In genomic region chr6:131466838-131467237, GRCm38 (mm10) we compare ENCODE assay signal across 11 mouse cellular contexts. TPM values are rescaled to one million over a fixed set of nuclear protein-coding genes. Genes with fewer than 3 reads are reported as not detected.
DNase-seq lines count a peak whose midpoint lies in the region; ATAC-seq and TF ChIP-seq lines count a peak whose summit lies in the region.
"Had no signal": no experiment of that assay in that cellular context is flagged by ENCODE, and none has a peak within 500 bp of the region (broad histone marks: within the 10 kb centered on the region; RNA-seq: fewer than 3 reads in every experiment).

No protein-coding gene starts in this region.

- H3K36me3 ChIP-seq in stomach, postnatal 0 days (ENCODE audit: control insufficient read depth, insufficient read depth, low read length) = no peaks in the 10 kb centered on the region

- TF ChIP-seq CTCF in gastrocnemius, adult 2 months (IDR thresholded peaks at IDR 0.05) = peak; percentile 53
- TF ChIP-seq CTCF in stomach, postnatal 0 days (IDR thresholded peaks at IDR 0.05; ENCODE audit: low read depth) = peak; percentile 66

- no peak for ATAC-seq in stomach, postnatal 0 days (ENCODE audit: low FRiP score, low TSS enrichment)

- no peak overlapping the region for H3K27ac ChIP-seq in gastrocnemius, adult 2 months
- no peak overlapping the region for H3K27ac ChIP-seq in stomach, postnatal 0 days (replicated peaks)

- no peak overlapping the region for H3K4me3 ChIP-seq in gastrocnemius, adult 2 months
- H3K4me3 ChIP-seq in stomach, postnatal 0 days (ENCODE audit: low read depth, low read length) = no peak overlapping the region

- no peak for DNase-seq in gastrocnemius, adult 2 months
- DNase-seq in gastrocnemius, postnatal 25 days = no peak
- peak; percentile 1 for DNase-seq in lung, postnatal 36 days
- no peak for DNase-seq in lung, postnatal 14 days
- DNase-seq in embryo, embryonic 11.5 days (ENCODE audit: low read depth, low spot score) = peak; percentile 0
- DNase-seq in stomach, postnatal 0 days (ENCODE audit: low spot score) = no peak
- DNase-seq in spleen, adult 18-20 months = no peak
- DNase-seq in frontal cortex, postnatal 14 days (ENCODE audit: low spot score in 2 of 2) = no peak
- DNase-seq: cerebellum, adult 11 months; kidney, adult 18-20 months had no signal

- H3K9me3 ChIP-seq in stomach, postnatal 0 days (ENCODE audit: control insufficient read depth, low read length) = no peaks in the 10 kb centered on the region

- TF ChIP-seq EP300 in stomach, postnatal 0 days (optimal IDR thresholded peaks at IDR 0.05) = no peak

- H3K4me1 ChIP-seq in stomach, postnatal 0 days (replicated peaks; ENCODE audit: control insufficient read depth, insufficient read depth) = no peaks in the 10 kb centered on the region

- no peaks in the 10 kb centered on the region for H3K27me3 ChIP-seq in stomach, postnatal 0 days (ENCODE audit: control insufficient read depth, insufficient read depth, low read length)

- no peak overlapping the region for H3K4me2 ChIP-seq in stomach, postnatal 0 days (replicated peaks; ENCODE audit: low read depth)
- H3K4me2 ChIP-seq: liver, embryonic 11.5 days had no signal

- H3K9ac ChIP-seq in stomach, postnatal 0 days (ENCODE audit: low read length) = no peak overlapping the region

- intact Hi-C loops in gastrocnemius, adult 2 months (cut with DNase I) = no loop called here

RNA-seq across cellular contexts. Expression of gene 5430401F13Rik, which starts 19.4 kb away (rescaled TPM):
- total RNA-seq in gastrocnemius, adult 2 months (2021) = not detected
- total RNA-seq in gastrocnemius, postnatal 25 days (2021) = not detected
- not detected in 2 replicates for polyA plus RNA-seq in stomach, postnatal 0 days (2015; fragmentation: Nextera tagmentation; extraction: Ambion mirVana)
- polyA plus RNA-seq: liver, embryonic 11.5 days had no signal

RNA-seq across cellular contexts. Expression of gene Gm6619, which starts 19.4 kb away (rescaled TPM):
- not detected for total RNA-seq in gastrocnemius, adult 2 months (2021)
- not detected for total RNA-seq in gastrocnemius, postnatal 25 days (2021)
- polyA plus RNA-seq in stomach, postnatal 0 days (2015; fragmentation: Nextera tagmentation; extraction: Ambion mirVana) = not detected in 2 replicates
- polyA plus RNA-seq: liver, embryonic 11.5 days had no signal

Comparison
In these comparisons a context has a peak if more than half of its experiments do, and no peak if none do; other contexts are left out.
1. DNase-seq: peak in lung, postnatal 36 days (single experiment) and embryo, embryonic 11.5 days (single experiment); none in gastrocnemius, adult 2 months (single experiment), gastrocnemius, postnatal 25 days (single experiment), lung, postnatal 14 days (single experiment), stomach, postnatal 0 days (single experiment), spleen, adult 18-20 months (0 of 2) and frontal cortex, postnatal 14 days (0 of 2).